Mouse (Mus musculus): Measurements from ENCODE around the gene Polr3h.

DNA sequence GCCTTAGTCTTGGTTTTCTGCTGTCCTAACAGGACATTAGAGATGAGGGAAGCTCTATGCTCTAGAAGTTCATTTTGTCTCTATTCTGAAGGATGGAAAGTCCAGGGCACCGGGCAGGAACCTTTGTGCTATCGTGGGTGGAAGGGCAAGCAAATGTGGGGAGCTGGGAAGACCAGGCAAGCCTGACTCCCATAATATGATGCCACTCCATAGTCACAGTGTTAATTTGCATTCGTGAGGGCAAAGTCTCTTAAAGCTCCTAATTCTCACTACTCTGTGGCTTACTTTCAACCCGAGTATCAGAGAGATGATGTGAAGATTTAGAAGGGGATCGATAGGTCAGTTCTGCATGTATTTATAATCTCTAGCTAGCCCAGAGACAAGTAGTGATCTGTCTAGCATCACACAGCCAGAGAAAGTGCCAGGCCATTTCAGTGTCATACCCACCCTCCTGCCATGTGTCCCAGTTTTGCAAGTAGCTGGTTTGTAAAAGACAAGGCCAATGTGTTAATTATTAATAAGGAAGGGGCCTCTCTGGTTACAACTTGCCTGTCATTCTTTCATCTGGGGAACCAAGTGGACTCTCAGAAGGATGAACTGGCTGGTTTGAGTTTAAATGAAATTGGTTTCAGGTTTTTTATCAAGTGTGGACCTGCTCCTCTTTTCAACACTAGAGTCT, 28.3 kb downstream of the Polr3h start:
- TF ChIP-seq GATA1 (IDR thresholded peaks at IDR 0.05; ENCODE audit: borderline replicate concordance, low read length): no peak
- TF ChIP-seq FLI1 (IDR thresholded peaks at IDR 0.05; ENCODE audit: low read length): no peak

All from megakaryocyte, embryonic 14.5 days (primary cell).